Mouse (Mus musculus): Measurements from ENCODE around the gene Ssr2. TPM values are rescaled to one million over a fixed set of nuclear protein-coding genes. Genes with fewer than 3 reads are reported as not detected.
A peak's percentile ranks its signal among the peaks of the same experiment; 100 is the strongest.

Ssr2 gene
- polyA plus RNA-seq, 1 experiment, result 206 TPM

GRCm38 (mm10) chr3:88624951-88625350, 49.3 kb downstream of the Ssr2 start:
- Histone ChIP-seq H3K27ac (ENCODE audit: control insufficient read depth, insufficient read depth, low read length) (0 out of 2 replicates have a peak overlapping the region, but pooled peaks have one; percentile 1), H3K4me1 (replicated peaks; ENCODE audit: control insufficient read depth, insufficient read depth, low read length) (peaks cover 46% of the 10 kb centered on the region)
- DNase-seq, result no peak

DNA sequence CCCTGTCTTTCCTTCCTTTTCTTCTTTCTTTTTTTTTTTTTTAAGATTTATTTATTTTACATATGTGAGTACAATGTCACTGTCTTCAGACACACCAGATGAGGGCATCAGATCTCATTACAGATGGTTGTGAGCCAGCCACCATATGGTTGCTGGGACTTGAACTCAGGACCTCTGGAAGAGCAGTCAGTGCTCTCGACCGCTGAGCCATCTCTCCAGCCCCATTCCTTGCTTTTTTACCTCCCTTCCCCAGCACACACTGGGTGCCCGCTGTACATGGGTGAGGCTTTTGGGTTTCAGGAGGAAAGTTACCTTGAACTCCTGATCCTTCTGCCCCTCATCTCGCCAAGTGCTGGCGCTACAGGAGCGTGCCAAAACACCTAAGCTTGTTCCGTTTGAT, 49.9 kb downstream of the Ssr2 start:
- DNase-seq, result no peak
- no peak overlapping the region for H3K27ac ChIP-seq (ENCODE audit: control insufficient read depth, insufficient read depth, low read length)
- no peak overlapping the region for H3K4me3 ChIP-seq (ENCODE audit: control insufficient read depth, insufficient read depth, low read length)
- peaks cover 14% of the 10 kb centered on the region for H3K36me3 ChIP-seq (ENCODE audit: control insufficient read depth, insufficient read depth, low read length)
- H3K4me1 ChIP-seq (replicated peaks; ENCODE audit: control insufficient read depth, insufficient read depth, low read length), result peaks cover 45% of the 10 kb centered on the region
- 92% methylated on average over 7 of the region's 7 CpGs for WGBS
- H3K27me3 ChIP-seq (ENCODE audit: control insufficient read depth, insufficient read depth, low read length), result no peaks in the 10 kb centered on the region
- TF ChIP-seq CTCF (IDR thresholded peaks at IDR 0.05; ENCODE audit: borderline replicate concordance, control insufficient read depth, extremely low read depth, insufficient read depth, low read length, poor library complexity), result no peak
- TF ChIP-seq POLR2A (IDR thresholded peaks at IDR 0.05; ENCODE audit: control insufficient read depth, extremely low read depth, insufficient read depth, low read length, poor library complexity), result no peak

More at GRCm38 (mm10) chr3:88624951-88625350, 49.3 kb downstream of the Ssr2 start:
- no peak for TF ChIP-seq POLR2A (IDR thresholded peaks at IDR 0.05; ENCODE audit: control insufficient read depth, extremely low read depth, insufficient read depth, low read length, poor library complexity)
- Histone ChIP-seq H3K27me3 (ENCODE audit: control insufficient read depth, insufficient read depth, low read length) (no peaks in the 10 kb centered on the region), H3K4me3 (ENCODE audit: control insufficient read depth, insufficient read depth, low read length) (no peak overlapping the region), H3K36me3 (ENCODE audit: control insufficient read depth, insufficient read depth, low read length) (peaks cover 8% of the 10 kb centered on the region)
- WGBS, result 20% methylated on average over 2 of the region's 2 CpGs

- no peak for DNase-seq
- 94% methylated on average over 7 of the region's 7 CpGs for WGBS
- TF ChIP-seq POLR2A (IDR thresholded peaks at IDR 0.05; ENCODE audit: control insufficient read depth, extremely low read depth, insufficient read depth, low read length, poor library complexity) (no peak), CTCF (IDR thresholded peaks at IDR 0.05; ENCODE audit: borderline replicate concordance, control insufficient read depth, extremely low read depth, insufficient read depth, low read length, poor library complexity) (no peak)
- Histone ChIP-seq H3K36me3 (ENCODE audit: control insufficient read depth, insufficient read depth, low read length) (peaks cover 19% of the 10 kb centered on the region), H3K4me1 (replicated peaks; ENCODE audit: control insufficient read depth, insufficient read depth, low read length) (peaks cover 53% of the 10 kb centered on the region), H3K27me3 (ENCODE audit: control insufficient read depth, insufficient read depth, low read length) (no peaks in the 10 kb centered on the region), H3K27ac (ENCODE audit: control insufficient read depth, insufficient read depth, low read length) (no peak overlapping the region), H3K4me3 (ENCODE audit: control insufficient read depth, insufficient read depth, low read length) (no peak overlapping the region)
These were observed 50.6 kb downstream of the Ssr2 start for GRCm38 (mm10) chr3:88626316-88626715.

DNA sequence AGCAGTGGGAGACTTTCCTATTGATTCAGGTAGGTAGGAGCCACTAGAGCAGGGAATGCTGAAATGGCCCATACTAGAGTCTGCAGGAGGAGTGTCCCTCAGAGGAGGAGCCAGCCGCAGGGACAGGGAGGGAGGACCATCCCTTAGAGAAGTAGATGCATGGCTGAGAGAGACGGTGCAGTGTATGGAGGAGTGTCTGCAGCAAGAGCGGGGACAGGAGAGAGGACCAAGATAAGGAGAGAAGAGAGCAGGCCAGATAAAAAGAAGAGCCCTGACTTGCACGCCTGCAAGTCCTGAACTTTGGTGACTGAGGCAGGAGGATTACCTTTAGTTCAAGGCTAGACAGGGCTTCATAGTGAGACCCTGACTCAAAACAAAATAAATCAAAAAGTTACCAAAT, 51.4 kb downstream of the Ssr2 start:
- H3K27me3 ChIP-seq (ENCODE audit: control insufficient read depth, insufficient read depth, low read length), result no peaks in the 10 kb centered on the region
- no peak overlapping the region for H3K27ac ChIP-seq (ENCODE audit: control insufficient read depth, insufficient read depth, low read length)
- H3K4me3 ChIP-seq (ENCODE audit: control insufficient read depth, insufficient read depth, low read length), result no peak overlapping the region
- H3K4me1 ChIP-seq (replicated peaks; ENCODE audit: control insufficient read depth, insufficient read depth, low read length), result peaks cover 53% of the 10 kb centered on the region
- H3K36me3 ChIP-seq (ENCODE audit: control insufficient read depth, insufficient read depth, low read length), result peaks cover 27% of the 10 kb centered on the region
- no peak for DNase-seq
- WGBS, result 70% methylated on average over 4 of the region's 4 CpGs
- no peak for TF ChIP-seq POLR2A (IDR thresholded peaks at IDR 0.05; ENCODE audit: control insufficient read depth, extremely low read depth, insufficient read depth, low read length, poor library complexity)
- no peak for TF ChIP-seq CTCF (IDR thresholded peaks at IDR 0.05; ENCODE audit: borderline replicate concordance, control insufficient read depth, extremely low read depth, insufficient read depth, low read length, poor library complexity)

- peaks cover 53% of the 10 kb centered on the region for H3K4me1 ChIP-seq (replicated peaks; ENCODE audit: control insufficient read depth, insufficient read depth, low read length)
- no peaks in the 10 kb centered on the region for H3K27me3 ChIP-seq (ENCODE audit: control insufficient read depth, insufficient read depth, low read length)
- WGBS, result 98% methylated on average over 2 of the region's 2 CpGs
- no peak for DNase-seq
- peaks cover 32% of the 10 kb centered on the region for H3K36me3 ChIP-seq (ENCODE audit: control insufficient read depth, insufficient read depth, low read length)
- TF ChIP-seq POLR2A (IDR thresholded peaks at IDR 0.05; ENCODE audit: control insufficient read depth, extremely low read depth, insufficient read depth, low read length, poor library complexity) (no peak), CTCF (IDR thresholded peaks at IDR 0.05; ENCODE audit: borderline replicate concordance, control insufficient read depth, extremely low read depth, insufficient read depth, low read length, poor library complexity) (no peak)
- H3K4me3 ChIP-seq (ENCODE audit: control insufficient read depth, insufficient read depth, low read length), result no peak overlapping the region
- H3K27ac ChIP-seq (ENCODE audit: control insufficient read depth, insufficient read depth, low read length), result no peak overlapping the region
These were observed 51.9 kb downstream of the Ssr2 start for GRCm38 (mm10) chr3:88627535-88627934.

DNA sequence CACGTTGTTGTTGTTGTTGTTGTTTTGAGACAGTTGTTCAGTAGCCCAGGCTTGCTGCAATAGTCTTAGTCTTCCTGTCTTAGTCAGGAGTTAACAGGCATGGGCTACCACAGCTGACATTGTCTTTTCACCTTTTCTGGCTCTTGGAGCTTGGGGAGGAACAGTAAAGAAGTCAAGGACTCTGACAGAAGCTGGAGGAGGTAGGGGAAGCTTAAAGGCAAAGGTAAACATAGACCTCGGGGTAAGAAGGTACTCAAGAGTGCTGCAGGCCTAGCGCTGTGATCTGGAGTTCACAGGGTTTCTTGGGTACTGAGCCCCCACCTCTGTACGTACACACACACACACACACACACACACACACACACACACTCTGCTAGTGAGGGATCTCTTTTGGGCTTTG, 53.1 kb downstream of the Ssr2 start:
- WGBS, result 76% methylated on average over 4 of the region's 4 CpGs
- H3K27ac ChIP-seq (ENCODE audit: control insufficient read depth, insufficient read depth, low read length), result no peak overlapping the region
- DNase-seq, result no peak
- TF ChIP-seq CTCF (IDR thresholded peaks at IDR 0.05; ENCODE audit: borderline replicate concordance, control insufficient read depth, extremely low read depth, insufficient read depth, low read length, poor library complexity) (no peak), POLR2A (IDR thresholded peaks at IDR 0.05; ENCODE audit: control insufficient read depth, extremely low read depth, insufficient read depth, low read length, poor library complexity) (no peak)
- peaks cover 44% of the 10 kb centered on the region for H3K36me3 ChIP-seq (ENCODE audit: control insufficient read depth, insufficient read depth, low read length)
- peaks cover 46% of the 10 kb centered on the region for H3K4me1 ChIP-seq (replicated peaks; ENCODE audit: control insufficient read depth, insufficient read depth, low read length)
- no peak overlapping the region for H3K4me3 ChIP-seq (ENCODE audit: control insufficient read depth, insufficient read depth, low read length)
- H3K27me3 ChIP-seq (ENCODE audit: control insufficient read depth, insufficient read depth, low read length), result no peaks in the 10 kb centered on the region

DNA sequence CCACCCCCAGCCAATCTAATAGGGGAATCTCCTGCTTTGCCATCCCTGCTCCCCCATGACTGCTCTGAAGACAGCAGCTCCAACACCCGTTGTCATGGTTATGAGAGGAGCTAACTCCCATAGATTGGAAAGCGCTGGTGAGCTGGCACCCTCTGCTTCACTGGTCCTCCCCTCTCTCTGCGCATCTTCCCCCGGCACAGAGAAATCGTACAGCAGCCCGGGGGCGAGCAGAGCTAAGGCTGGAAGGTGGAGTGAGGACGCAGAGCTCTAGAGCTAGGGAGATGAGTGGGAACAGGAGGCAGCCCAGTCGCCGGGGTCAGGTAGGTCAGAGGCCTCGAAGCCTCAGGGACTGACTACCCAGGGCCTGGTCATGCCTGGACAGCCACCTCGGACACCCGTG, 53.6 kb downstream of the Ssr2 start:
- Histone ChIP-seq H3K27me3 (ENCODE audit: control insufficient read depth, insufficient read depth, low read length) (no peaks in the 10 kb centered on the region), H3K4me3 (ENCODE audit: control insufficient read depth, insufficient read depth, low read length) (no peak overlapping the region), H3K4me1 (replicated peaks; ENCODE audit: control insufficient read depth, insufficient read depth, low read length) (peaks cover 43% of the 10 kb centered on the region), H3K36me3 (ENCODE audit: control insufficient read depth, insufficient read depth, low read length) (peaks cover 49% of the 10 kb centered on the region), H3K27ac (ENCODE audit: control insufficient read depth, insufficient read depth, low read length) (no peak overlapping the region)
- 91% methylated on average over 13 of the region's 13 CpGs for whole genome bisulfite sequencing
- no peak for DNase-seq
- no peak for TF ChIP-seq CTCF (IDR thresholded peaks at IDR 0.05; ENCODE audit: borderline replicate concordance, control insufficient read depth, extremely low read depth, insufficient read depth, low read length, poor library complexity)
- TF ChIP-seq POLR2A (IDR thresholded peaks at IDR 0.05; ENCODE audit: control insufficient read depth, extremely low read depth, insufficient read depth, low read length, poor library complexity), result no peak

Data from thymus, adult 2 months (tissue).